Mouse (Mus musculus) midbrain, embryonic 14.5 days (tissue): ENCODE measurements around the gene Ccdc177. TPM values are rescaled to one million over a fixed set of nuclear protein-coding genes. Genes with fewer than 3 reads are reported as not detected.

Source experiments
- ATAC-seq: fragments of 200-750 bp; cut with Nextera tagmentation; 2 replicates; pipeline ENCODE4 v1.8.0; 2017; ENCODE audit warnings: moderate number of reproducible peaks, moderate library complexity; ENCODE audit not compliant: low FRiP score, low TSS enrichment
- DNase-seq: peaks from one replicate; pipeline ENCODE4 v3.0.0-alpha.2; 2015
- H3K27ac ChIP-seq: fragments of 300-500 bp; sonication (generic); replicated peaks from 2 replicates; pipeline ENCODE4 v1.5.1; 2014; ENCODE audit warnings: mild to moderate bottlenecking, low read depth, low read length, moderate library complexity
- H3K27me3 ChIP-seq: fragments of 300-500 bp; sonication (generic); 2 replicates; pipeline ENCODE4 v1.6.1; 2014; ENCODE audit warnings: low read length, control low read depth, mixed read lengths; ENCODE audit not compliant: control insufficient read depth, insufficient read depth
- H3K36me3 ChIP-seq: fragments of 300-500 bp; sonication (generic); 2 replicates; pipeline ENCODE4 v1.6.1; 2014; ENCODE audit warnings: low read length, control low read depth; ENCODE audit not compliant: control insufficient read depth, insufficient read depth
- H3K4me1 ChIP-seq: fragments of 300-500 bp; sonication (generic); 2 replicates; pipeline ENCODE4 v1.6.1; 2014; ENCODE audit warnings: mild to moderate bottlenecking, antibody characterized with exemption, low read length, control low read depth; ENCODE audit not compliant: control insufficient read depth, insufficient read depth
- H3K4me2 ChIP-seq: fragments of 300-500 bp; sonication (generic); 2 replicates; pipeline ENCODE4 v1.6.1; 2014; ENCODE audit warnings: mild to moderate bottlenecking, low read length, moderate library complexity
- H3K4me3 ChIP-seq: fragments of 300-500 bp; sonication (generic); replicated peaks from 2 replicates; pipeline ENCODE4 v1.5.1; 2014; ENCODE audit warnings: low read depth, low read length
- H3K9ac ChIP-seq: fragments of 300-500 bp; sonication (generic); replicated peaks from 2 replicates; pipeline ENCODE4 v1.6.1; 2014; ENCODE audit warnings: mild to moderate bottlenecking, low read length, moderate library complexity
- H3K9me3 ChIP-seq: fragments of 300-500 bp; sonication (generic); 2 replicates; pipeline ENCODE4 v1.6.1; 2016; ENCODE audit warnings: low read length, control low read depth, mixed read lengths; ENCODE audit not compliant: control insufficient read depth
- WGBS: fragments of 180-500 bp; shearing (Covaris S2); extraction: QIAGEN DNeasy Blood & Tissue Kit; methylation state at CpG from one replicate; pipeline ENCODE4 v1.1.7; 2014; 5-methylcytosine and 5-hydroxymethylcytosine counted together
- polyA plus RNA-seq: library from polyadenylated mRNA; unstranded; fragments of >200 nt; fragmentation: Nextera tagmentation; extraction: Ambion mirVana; gene quantifications from 2 replicates; pipeline ENCODE4 v1.2.1, GENCODE M21; 2014

The Ccdc177 gene
- polyA plus RNA-seq, 1 experiment from 2014 or later, result 8.8 TPM

GRCm38 (mm10) chr12:80779760-80780159, 19.3 kb upstream of the Ccdc177 start:
- Histone ChIP-seq H3K4me3 (no peak overlapping the region), H3K27me3 (no peaks in the 10 kb centered on the region), H3K4me1 (no peaks in the 10 kb centered on the region), H3K4me2 (no peak overlapping the region), H3K9ac (no peak overlapping the region), H3K9me3 (no peaks in the 10 kb centered on the region), H3K27ac (no peak overlapping the region), H3K36me3 (no peaks in the 10 kb centered on the region)
- no peak for DNase-seq
- WGBS, result 95% methylated on average over 4 of the region's 4 CpGs
- ATAC-seq, result no peak

GRCm38 (mm10) chr12:80778188-80778936, 17.9 kb upstream of the Ccdc177 start:
- no peaks in the 10 kb centered on the region for H3K9me3 ChIP-seq
- H3K9ac ChIP-seq, result no peak overlapping the region
- H3K36me3 ChIP-seq, result no peaks in the 10 kb centered on the region
- DNase-seq (peak; percentile 49), ATAC-seq (no peak)
- H3K27me3 ChIP-seq, result no peaks in the 10 kb centered on the region
- H3K4me3 ChIP-seq, result no peak overlapping the region
- H3K4me1 ChIP-seq, result no peaks in the 10 kb centered on the region
- H3K4me2 ChIP-seq, result no peak overlapping the region
- no peak overlapping the region for H3K27ac ChIP-seq
- WGBS, result 71% methylated on average over 16 of the region's 16 CpGs

GRCm38 (mm10) chr12:80776046-80776634, 15.7 kb upstream of the Ccdc177 start:
- Histone ChIP-seq H3K27me3 (no peaks in the 10 kb centered on the region), H3K27ac (no peak overlapping the region), H3K9me3 (no peaks in the 10 kb centered on the region), H3K9ac (no peak overlapping the region), H3K36me3 (no peaks in the 10 kb centered on the region), H3K4me2 (no peak overlapping the region), H3K4me1 (no peaks in the 10 kb centered on the region), H3K4me3 (no peak overlapping the region)
- ATAC-seq, result no peak
- 89% methylated on average over 4 of the region's 4 CpGs for WGBS
- no peak for DNase-seq

GRCm38 (mm10) chr12:80774786-80775185, 14.3 kb upstream of the Ccdc177 start:
- Histone ChIP-seq H3K36me3 (no peaks in the 10 kb centered on the region), H3K27ac (no peak overlapping the region), H3K9me3 (no peaks in the 10 kb centered on the region), H3K4me2 (no peak overlapping the region), H3K4me1 (no peaks in the 10 kb centered on the region), H3K9ac (no peak overlapping the region), H3K27me3 (no peaks in the 10 kb centered on the region), H3K4me3 (no peak overlapping the region)
- 64% methylated on average over 7 of the region's 7 CpGs for WGBS
- ATAC-seq (no peak), DNase-seq (no peak)

GRCm38 (mm10) chr12:80769697-80770096, 9.2 kb upstream of the Ccdc177 start:
- Histone ChIP-seq H3K4me3 (no peak overlapping the region), H3K27me3 (no peaks in the 10 kb centered on the region), H3K4me2 (peak overlapping the region; percentile 29; the same call in 1 of the 2 replicates), H3K27ac (no peak overlapping the region), H3K36me3 (no peaks in the 10 kb centered on the region), H3K9ac (no peak overlapping the region), H3K4me1 (no peaks in the 10 kb centered on the region), H3K9me3 (no peaks in the 10 kb centered on the region)
- ATAC-seq, result peak; percentile 69; the same call in 1 of the 2 replicates
- WGBS, result 19% methylated on average over 11 of the region's 11 CpGs
- DNase-seq, result peak; percentile 96

- Histone ChIP-seq H3K36me3 (no peaks in the 10 kb centered on the region), H3K9ac (no peak overlapping the region), H3K4me3 (no peak overlapping the region), H3K27ac (no peak overlapping the region), H3K27me3 (no peaks in the 10 kb centered on the region), H3K4me2 (no peak overlapping the region), H3K9me3 (no peaks in the 10 kb centered on the region), H3K4me1 (peaks cover 2% of the 10 kb centered on the region; the same call in 1 of the 2 replicates)
- DNase-seq (no peak), ATAC-seq (no peak)
- 82% methylated on average over 4 of the region's 4 CpGs for WGBS
Measured at GRCm38 (mm10) chr12:80764116-80764515, 3.6 kb upstream of the Ccdc177 start.

- DNase-seq (no peak), ATAC-seq (no peak)
Measured at GRCm38 (mm10) chr12:80762982-80763381, 2.5 kb upstream of the Ccdc177 start.

GRCm38 (mm10) chr12:80759713-80760395, 633 bp downstream of the Ccdc177 start:
- under 1% methylated on average over 22 of the region's 22 CpGs for WGBS
- peak overlapping the region; percentile 95 for H3K9ac ChIP-seq
- peaks cover 37% of the 10 kb centered on the region for H3K9me3 ChIP-seq
- no peaks in the 10 kb centered on the region for H3K27me3 ChIP-seq
- peaks cover 7% of the 10 kb centered on the region; the same call in 1 of the 2 replicates for H3K4me1 ChIP-seq
- peak; percentile 89 for DNase-seq
- H3K4me3 ChIP-seq, result peak overlapping the region; percentile 64
- peak; percentile 56 for ATAC-seq
- H3K4me2 ChIP-seq, result peak overlapping the region; percentile 73
- H3K36me3 ChIP-seq, result peaks cover 42% of the 10 kb centered on the region
- peak overlapping the region; percentile 97 for H3K27ac ChIP-seq

More at GRCm38 (mm10) chr12:80762982-80763381, 2.5 kb upstream of the Ccdc177 start:
- Histone ChIP-seq H3K27ac (no peak overlapping the region), H3K9me3 (peaks cover 8% of the 10 kb centered on the region), H3K4me1 (peaks cover 7% of the 10 kb centered on the region; the same call in 1 of the 2 replicates), H3K27me3 (no peaks in the 10 kb centered on the region), H3K4me2 (no peak overlapping the region), H3K9ac (no peak overlapping the region), H3K4me3 (no peak overlapping the region), H3K36me3 (peaks cover 11% of the 10 kb centered on the region)
- 93% methylated on average over 5 of the region's 5 CpGs for WGBS
